Mouse (Mus musculus) lung, postnatal 0 days (tissue): ENCODE data around the gene Tma7. TPM values are rescaled to one million over a fixed set of nuclear protein-coding genes. Genes with fewer than 3 reads are reported as not detected.

Experiments
- ATAC-seq: fragments of 200-750 bp; cut with Nextera tagmentation; 2 replicates; pipeline ENCODE4 v1.8.0; 2017; ENCODE audit warnings: moderate library complexity
- DNase-seq: peaks from one replicate; pipeline ENCODE4 v3.0.0-alpha.2; 2016; ENCODE audit warnings: low spot score
- H3K27ac ChIP-seq: fragments of 300-500 bp; sonication (generic); 2 replicates; pipeline ENCODE4 v1.5.1; 2014; ENCODE audit warnings: antibody characterized with exemption, mild to moderate bottlenecking, low read length, mixed read lengths
- H3K27me3 ChIP-seq: fragments of 300-500 bp; sonication (generic); replicated peaks from 2 replicates; pipeline ENCODE4 v1.6.1; 2014; ENCODE audit warnings: low read length, mixed read lengths; ENCODE audit not compliant: insufficient read depth
- H3K36me3 ChIP-seq: fragments of 300-500 bp; sonication (generic); 2 replicates; pipeline ENCODE4 v1.6.1; 2014; ENCODE audit warnings: low read length, mixed read lengths; ENCODE audit not compliant: insufficient read depth
- H3K4me1 ChIP-seq: fragments of 300-500 bp; sonication (generic); 2 replicates; pipeline ENCODE4 v1.6.1; 2014; ENCODE audit warnings: antibody characterized with exemption, low read depth, low read length, mixed read lengths; ENCODE audit not compliant: insufficient read depth
- H3K4me2 ChIP-seq: fragments of 300-500 bp; sonication (generic); replicated peaks from 2 replicates; pipeline ENCODE4 v1.6.1; 2014; ENCODE audit warnings: low read depth, mild to moderate bottlenecking, low read length, moderate library complexity, mixed read lengths
- H3K4me3 ChIP-seq: fragments of 300-500 bp; sonication (generic); 2 replicates; pipeline ENCODE4 v1.5.1; 2014; ENCODE audit warnings: low read depth, low read length
- H3K9ac ChIP-seq: fragments of 300-500 bp; sonication (generic); replicated peaks from 2 replicates; pipeline ENCODE4 v1.6.1; 2014; ENCODE audit warnings: low read depth, mild to moderate bottlenecking
- H3K9me3 ChIP-seq: fragments of 300-500 bp; sonication (generic); 2 replicates; pipeline ENCODE4 v1.6.1; 2016; ENCODE audit warnings: low read length, mixed read lengths
- CTCF ChIP-seq: IDR thresholded peaks from 2 replicates; pipeline ENCODE4 v1.5.1; 2016; ENCODE audit warnings: antibody characterized with exemption, mild to moderate bottlenecking
- EP300 ChIP-seq: IDR thresholded peaks from 2 replicates; pipeline ENCODE4 v1.6.1; 2016; ENCODE audit warnings: antibody characterized with exemption, mild to moderate bottlenecking, control low read depth
- WGBS: fragments of 180-500 bp; shearing (Covaris S2); extraction: QIAGEN DNeasy Blood & Tissue Kit; methylation state at CpG from one replicate; pipeline ENCODE4 v1.1.7; 2014; 5-methylcytosine and 5-hydroxymethylcytosine counted together
- polyA plus RNA-seq: library from polyadenylated mRNA; unstranded; fragments of >200 nt; fragmentation: Nextera tagmentation; extraction: Ambion mirVana; gene quantifications from 2 replicates; pipeline ENCODE4 v1.2.1, GENCODE M21; 2015

Tma7 gene
- polyA plus RNA-seq = 375 and 393 TPM in 2 replicates

- Histone ChIP-seq H3K9ac (peak within 1 kb of the TSS; percentile 62), H3K9me3 (no peaks in the 10 kb centered on the region), H3K36me3 (no peaks in the 10 kb centered on the region), H3K27ac (peak within 1 kb of the TSS; percentile 72), H3K4me3 (peak within 1 kb of the TSS; percentile 69), H3K4me1 (peaks cover 7% of the 10 kb centered on the region; the same call in 1 of the 2 replicates), H3K27me3 (no peaks in the 10 kb centered on the region), H3K4me2 (peak within 1 kb of the TSS; percentile 75)
- DNase-seq (peak; percentile 94), ATAC-seq (peak; percentile 99)
- WGBS = 1% methylated on average over 36 of the region's 37 CpGs
- TF ChIP-seq EP300 (0 out of 2 replicates have a peak, but pooled peaks have one; percentile 12), CTCF (no peak)
These were observed at the start of gene Tma7, which contains the start of gene Ccdc51 for GRCm38 (mm10) chr9:109082124-109082800. Gene Tma7, minus strand, starts transcription at chr9:109082587. Gene Ccdc51, plus strand, starts transcription at chr9:109082493.

- WGBS = 85% methylated on average over 5 of the region's 5 CpGs
- H3K9me3 ChIP-seq = no peaks in the 10 kb centered on the region
- no peaks in the 10 kb centered on the region for H3K4me1 ChIP-seq
- no peak overlapping the region for H3K4me2 ChIP-seq
- H3K36me3 ChIP-seq = no peaks in the 10 kb centered on the region
- no peak overlapping the region for H3K4me3 ChIP-seq
- no peaks in the 10 kb centered on the region for H3K27me3 ChIP-seq
- no peak overlapping the region for H3K9ac ChIP-seq
- DNase-seq (no peak), ATAC-seq (no peak)
- no peak overlapping the region for H3K27ac ChIP-seq
- TF ChIP-seq EP300 = no peak
- no peak for TF ChIP-seq CTCF
These were observed 47.7 kb upstream of the Tma7 start for GRCm38 (mm10) chr9:109130076-109130475.

GRCm38 (mm10) chr9:109128211-109128610 lies 45.8 kb upstream of the Tma7 start:
- TF ChIP-seq CTCF = peak; percentile 64
- no peak for TF ChIP-seq EP300
- Histone ChIP-seq H3K4me3 (no peak overlapping the region), H3K27ac (no peak overlapping the region), H3K4me1 (no peaks in the 10 kb centered on the region), H3K27me3 (no peaks in the 10 kb centered on the region), H3K36me3 (no peaks in the 10 kb centered on the region), H3K9ac (no peak overlapping the region), H3K9me3 (no peaks in the 10 kb centered on the region), H3K4me2 (no peak overlapping the region)
- peak; percentile 38 for DNase-seq
- ATAC-seq = no peak
- 46% methylated on average over 3 of the region's 3 CpGs for WGBS

- Histone ChIP-seq H3K27me3 (no peaks in the 10 kb centered on the region), H3K36me3 (no peaks in the 10 kb centered on the region), H3K27ac (no peak overlapping the region), H3K4me3 (no peak overlapping the region), H3K4me2 (no peak overlapping the region), H3K4me1 (no peaks in the 10 kb centered on the region), H3K9me3 (no peaks in the 10 kb centered on the region), H3K9ac (no peak overlapping the region)
- DNase-seq = no peak
- TF ChIP-seq CTCF (no peak), EP300 (no peak)
- ATAC-seq = no peak
- WGBS = 67% methylated on average over 4 of the region's 4 CpGs
These were observed 44.7 kb upstream of the Tma7 start for GRCm38 (mm10) chr9:109127076-109127475.

GRCm38 (mm10) chr9:109125481-109125880 lies 43.1 kb upstream of the Tma7 start:
- Histone ChIP-seq H3K4me2 (no peak overlapping the region), H3K4me1 (no peaks in the 10 kb centered on the region), H3K9me3 (no peaks in the 10 kb centered on the region), H3K9ac (no peak overlapping the region), H3K27me3 (no peaks in the 10 kb centered on the region), H3K27ac (no peak overlapping the region), H3K4me3 (no peak overlapping the region), H3K36me3 (no peaks in the 10 kb centered on the region)
- ATAC-seq = no peak
- no peak for TF ChIP-seq CTCF
- no peak for TF ChIP-seq EP300
- no peak for DNase-seq
- 66% methylated on average over 3 of the region's 3 CpGs for WGBS

- no peaks in the 10 kb centered on the region for H3K9me3 ChIP-seq
- H3K4me1 ChIP-seq = no peaks in the 10 kb centered on the region
- no peak overlapping the region for H3K4me2 ChIP-seq
- DNase-seq = no peak
- 71% methylated on average over 2 of the region's 2 CpGs for WGBS
- no peak overlapping the region for H3K9ac ChIP-seq
- H3K27me3 ChIP-seq = no peaks in the 10 kb centered on the region
- H3K36me3 ChIP-seq = no peaks in the 10 kb centered on the region
- TF ChIP-seq CTCF = no peak
- TF ChIP-seq EP300 = no peak
- no peak for ATAC-seq
- H3K4me3 ChIP-seq = no peak overlapping the region
- no peak overlapping the region for H3K27ac ChIP-seq
These were observed 42.7 kb upstream of the Tma7 start for GRCm38 (mm10) chr9:109125043-109125442.
